Mouse (Mus musculus): ENCODE measurements at regions not wholly inside any gene's neighbourhood (a gene's known extent, or its start where the extent isn't known, plus 50 kb on each side); places are given as distances from the start of the nearest gene placed in this dataset.
"Not testable (repeated sequence)": the region's sequence is repeated elsewhere in the genome, so short reads cannot be mapped to it uniquely, and the experiment has no call there.

GRCm38 (mm10) chr3:6871752-6872151 is 251.5 kb upstream of the 1700008P02Rik start:
- ATAC-seq (ENCODE audit: low read depth), result no peak
- H3K4me2 ChIP-seq, result no peak overlapping the region
- H3K9ac ChIP-seq, result no peak overlapping the region
- no peak overlapping the region for H3K4me3 ChIP-seq
- H3K27me3 ChIP-seq, result no peaks in the 10 kb centered on the region
- H3K9me3 ChIP-seq, result no peaks in the 10 kb centered on the region
- H3K4me1 ChIP-seq (replicated peaks), result no peaks in the 10 kb centered on the region
- H3K27ac ChIP-seq (replicated peaks), result no peak overlapping the region
- 80% methylated on average over 2 of the region's 2 CpGs for WGBS
- H3K36me3 ChIP-seq, result no peaks in the 10 kb centered on the region

- Histone ChIP-seq H3K36me3 (no peaks in the 10 kb centered on the region), H3K27me3 (no peaks in the 10 kb centered on the region), H3K9me3 (no peaks in the 10 kb centered on the region), H3K4me3 (no peak overlapping the region), H3K4me1 (replicated peaks) (no peaks in the 10 kb centered on the region), H3K4me2 (no peak overlapping the region), H3K9ac (no peak overlapping the region), H3K27ac (replicated peaks) (no peak overlapping the region)
- no peak for ATAC-seq (ENCODE audit: low read depth)
Measured at GRCm38 (mm10) chr3:6866148-6866483, 245.9 kb upstream of the 1700008P02Rik start.

GRCm38 (mm10) chr3:6865462-6866147 is 245.4 kb upstream of the 1700008P02Rik start:
- no peaks in the 10 kb centered on the region for H3K4me1 ChIP-seq (replicated peaks)
- no peaks in the 10 kb centered on the region for H3K9me3 ChIP-seq
- 62% methylated on average over 3 of the region's 3 CpGs for WGBS
- no peak overlapping the region for H3K4me3 ChIP-seq
- no peaks in the 10 kb centered on the region for H3K27me3 ChIP-seq
- no peaks in the 10 kb centered on the region for H3K36me3 ChIP-seq
- H3K27ac ChIP-seq (replicated peaks), result no peak overlapping the region
- no peak; the same call in 1 of the 2 replicates for ATAC-seq (ENCODE audit: low read depth)
- H3K4me2 ChIP-seq, result no peak overlapping the region
- H3K9ac ChIP-seq, result no peak overlapping the region

GRCm38 (mm10) chr3:6859866-6860180 is 239.6 kb upstream of the 1700008P02Rik start:
- H3K27me3 ChIP-seq, result no peaks in the 10 kb centered on the region
- no peak overlapping the region for H3K9ac ChIP-seq
- H3K27ac ChIP-seq (replicated peaks), result no peak overlapping the region
- H3K9me3 ChIP-seq, result no peaks in the 10 kb centered on the region
- no peak overlapping the region for H3K4me2 ChIP-seq
- WGBS, result 60% methylated on average over 2 of the region's 2 CpGs
- no peaks in the 10 kb centered on the region for H3K36me3 ChIP-seq
- ATAC-seq (ENCODE audit: low read depth), result peak; percentile 25; the same call in 1 of the 2 replicates
- no peak overlapping the region for H3K4me3 ChIP-seq
- peaks cover 10% of the 10 kb centered on the region for H3K4me1 ChIP-seq (replicated peaks)

- peaks cover 10% of the 10 kb centered on the region for H3K4me1 ChIP-seq (replicated peaks)
- ATAC-seq (ENCODE audit: low read depth), result peak; percentile 98
- no peaks in the 10 kb centered on the region for H3K27me3 ChIP-seq
- 18% methylated on average over 4 of the region's 4 CpGs for WGBS
- H3K9ac ChIP-seq, result no peak overlapping the region
- no peak overlapping the region for H3K27ac ChIP-seq (replicated peaks)
- no peaks in the 10 kb centered on the region for H3K9me3 ChIP-seq
- no peaks in the 10 kb centered on the region for H3K36me3 ChIP-seq
- no peak overlapping the region for H3K4me3 ChIP-seq
- no peak overlapping the region for H3K4me2 ChIP-seq
Measured at GRCm38 (mm10) chr3:6858982-6859865, 239.0 kb upstream of the 1700008P02Rik start.

GRCm38 (mm10) chr3:6819332-6819731 is 199.1 kb upstream of the 1700008P02Rik start:
- H3K27me3 ChIP-seq, result no peaks in the 10 kb centered on the region
- no peak overlapping the region for H3K27ac ChIP-seq (replicated peaks)
- WGBS, result 67% methylated on average over 7 of the region's 7 CpGs
- H3K9me3 ChIP-seq, result no peaks in the 10 kb centered on the region
- no peak overlapping the region for H3K9ac ChIP-seq
- no peak overlapping the region for H3K4me2 ChIP-seq
- H3K36me3 ChIP-seq, result no peaks in the 10 kb centered on the region
- H3K4me3 ChIP-seq, result no peak overlapping the region
- no peak for ATAC-seq (ENCODE audit: low read depth)
- no peaks in the 10 kb centered on the region for H3K4me1 ChIP-seq (replicated peaks)

GRCm38 (mm10) chr3:6812346-6812745 is 192.1 kb upstream of the 1700008P02Rik start:
- 50% methylated on average over 2 of the region's 2 CpGs for WGBS
- H3K4me3 ChIP-seq, result no peak overlapping the region
- no peak overlapping the region for H3K4me2 ChIP-seq
- H3K4me1 ChIP-seq (replicated peaks), result 0 out of 2 replicates have a peak, but pooled peaks cover 4% of the 10 kb centered on the region
- no peak for ATAC-seq (ENCODE audit: low read depth)
- H3K27ac ChIP-seq (replicated peaks), result no peak overlapping the region
- no peak overlapping the region for H3K9ac ChIP-seq
- H3K27me3 ChIP-seq, result no peaks in the 10 kb centered on the region
- no peaks in the 10 kb centered on the region for H3K36me3 ChIP-seq
- H3K9me3 ChIP-seq, result no peaks in the 10 kb centered on the region

- WGBS, result 39% methylated on average over 2 of the region's 2 CpGs
- Histone ChIP-seq H3K9me3 (no peaks in the 10 kb centered on the region), H3K4me2 (no peak overlapping the region), H3K9ac (no peak overlapping the region), H3K4me3 (no peak overlapping the region), H3K4me1 (replicated peaks) (peaks cover 17% of the 10 kb centered on the region), H3K36me3 (no peaks in the 10 kb centered on the region), H3K27ac (replicated peaks) (no peak overlapping the region), H3K27me3 (no peaks in the 10 kb centered on the region)
- ATAC-seq (ENCODE audit: low read depth), result no peak
Measured at GRCm38 (mm10) chr3:6809381-6809950, 189.2 kb upstream of the 1700008P02Rik start.

- H3K27me3 ChIP-seq; H3K9ac ChIP-seq; H3K4me2 ChIP-seq; ATAC-seq (ENCODE audit: low read depth); H3K27ac ChIP-seq (replicated peaks); H3K4me3 ChIP-seq; H3K36me3 ChIP-seq; H3K9me3 ChIP-seq; H3K4me1 ChIP-seq (replicated peaks): not testable (repeated sequence)
- 95% methylated on average over 30 of the region's 37 CpGs for WGBS
Measured at GRCm38 (mm10) chr3:6800092-6800716, 180.0 kb upstream of the 1700008P02Rik start.

GRCm38 (mm10) chr3:6768506-6768905 is 148.3 kb upstream of the 1700008P02Rik start:
- no peaks in the 10 kb centered on the region for H3K36me3 ChIP-seq
- H3K9ac ChIP-seq, result no peak overlapping the region
- no peaks in the 10 kb centered on the region for H3K4me1 ChIP-seq (replicated peaks)
- ATAC-seq (ENCODE audit: low read depth), result no peak
- WGBS, result 80% methylated on average over 2 of the region's 2 CpGs
- no peak overlapping the region for H3K4me2 ChIP-seq
- no peaks in the 10 kb centered on the region for H3K9me3 ChIP-seq
- no peak overlapping the region for H3K4me3 ChIP-seq
- no peak overlapping the region for H3K27ac ChIP-seq (replicated peaks)
- H3K27me3 ChIP-seq, result no peaks in the 10 kb centered on the region

- H3K27ac ChIP-seq (replicated peaks); H3K4me2 ChIP-seq; H3K36me3 ChIP-seq; ATAC-seq (ENCODE audit: low read depth); H3K9me3 ChIP-seq; H3K4me1 ChIP-seq (replicated peaks); H3K27me3 ChIP-seq; H3K4me3 ChIP-seq; H3K9ac ChIP-seq: not testable (repeated sequence)
Measured at GRCm38 (mm10) chr3:6768085-6768484, 147.8 kb upstream of the 1700008P02Rik start.

GRCm38 (mm10) chr3:6759172-6759571 is 138.9 kb upstream of the 1700008P02Rik start:
- no peaks in the 10 kb centered on the region for H3K36me3 ChIP-seq
- 59% methylated on average over 1 of the region's 1 CpGs for WGBS

More at GRCm38 (mm10) chr3:6759172-6759571, 138.9 kb upstream of the 1700008P02Rik start:
- no peak for ATAC-seq (ENCODE audit: low read depth)
- Histone ChIP-seq H3K4me3 (no peak overlapping the region), H3K27me3 (no peaks in the 10 kb centered on the region), H3K9ac (no peak overlapping the region), H3K27ac (replicated peaks) (no peak overlapping the region), H3K4me2 (no peak overlapping the region), H3K4me1 (replicated peaks) (no peaks in the 10 kb centered on the region), H3K9me3 (no peaks in the 10 kb centered on the region)
